Mouse (Mus musculus) lung, adult 2 months (tissue): ENCODE data around the gene Cideb. TPM values are rescaled to one million over a fixed set of nuclear protein-coding genes. Genes with fewer than 3 reads are reported as not detected.
"Not testable (repeated sequence)": the region's sequence is repeated elsewhere in the genome, so short reads cannot be mapped to it uniquely, and the experiment has no call there.

ENCODE experiments used
- DNase-seq: peaks from one replicate; pipeline ENCODE4 v3.0.0; 2022
- H3K4me1 ChIP-seq: fragments of 200-500 bp; 2 replicates; pipeline ENCODE4 v1.6.1; 2011; ENCODE audit warnings: low read length; ENCODE audit not compliant: control insufficient read depth, insufficient read depth
- H3K4me3 ChIP-seq: fragments of 200-500 bp; replicated peaks from 2 replicates; pipeline ENCODE3; 2011; ENCODE audit warnings: low read depth, mild to moderate bottlenecking, control low read depth, low read length; ENCODE audit errors: extremely low read depth
- CTCF ChIP-seq: fragments of 200-500 bp; IDR thresholded peaks from 2 replicates; pipeline ENCODE4 v1.5.1; 2011; ENCODE audit warnings: mild to moderate bottlenecking, low read length, control low read depth; ENCODE audit not compliant: insufficient read depth
- POLR2A ChIP-seq: fragments of 200-500 bp; IDR thresholded peaks from 2 replicates; pipeline ENCODE4 v1.6.1; 2011; ENCODE audit warnings: low read depth, mild to moderate bottlenecking, control low read depth, low read length, borderline replicate concordance; ENCODE audit errors: extremely low read depth
- WGBS: fragments of 180-500 bp; shearing (Covaris S2); methylation state at CpG from one replicate; pipeline ENCODE4 v1.1.7; 2018; 5-methylcytosine and 5-hydroxymethylcytosine counted together
- polyA plus RNA-seq: library from polyadenylated mRNA; depleted of rRNA; stranded (reverse); fragments of >200 nt; gene quantifications from 2 replicates; pipeline ENCODE4 v1.2.3, GENCODE M21; 2012

The Cideb gene
- polyA plus RNA-seq, 1 experiment = 4.0 TPM

DNA sequence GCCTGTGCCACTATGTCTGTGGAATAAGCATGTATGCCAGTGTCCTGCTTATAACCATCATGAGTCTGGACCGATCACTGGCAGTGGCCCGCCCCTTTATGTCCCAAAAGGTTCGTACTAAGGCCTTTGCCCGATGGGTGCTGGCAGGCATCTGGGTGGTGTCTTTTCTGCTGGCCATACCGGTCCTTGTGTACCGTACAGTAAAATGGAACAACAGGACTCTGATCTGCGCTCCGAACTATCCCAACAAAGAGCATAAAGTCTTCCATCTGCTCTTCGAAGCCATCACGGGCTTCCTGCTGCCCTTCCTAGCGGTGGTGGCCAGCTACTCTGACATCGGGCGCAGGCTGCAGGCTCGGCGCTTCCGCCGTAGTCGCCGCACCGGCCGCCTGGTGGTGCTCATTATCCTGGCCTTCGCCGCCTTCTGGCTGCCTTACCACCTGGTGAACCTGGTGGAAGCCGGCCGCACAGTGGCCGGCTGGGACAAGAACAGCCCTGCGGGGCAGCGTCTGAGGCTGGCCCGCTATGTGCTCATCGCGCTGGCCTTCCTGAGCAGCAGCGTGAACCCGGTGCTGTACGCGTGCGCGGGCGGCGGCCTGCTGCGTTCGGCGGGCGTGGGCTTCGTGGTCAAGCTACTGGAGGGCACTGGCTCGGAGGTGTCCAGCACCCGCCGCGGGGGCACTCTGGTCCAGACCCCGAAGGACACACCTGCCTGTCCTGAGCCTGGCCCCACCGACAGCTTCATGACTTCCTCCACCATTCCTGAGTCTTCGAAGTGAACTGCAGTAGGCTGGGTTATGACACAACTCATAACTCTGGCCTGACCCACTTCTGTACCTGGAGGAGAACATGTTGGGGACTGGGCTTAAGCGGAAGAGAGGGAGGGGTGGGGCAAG is 9.5 kb upstream of the Cideb start:
- WGBS = 13% methylated on average over 52 of the region's 52 CpGs
- TF ChIP-seq CTCF = 0 out of 2 replicates have a peak, but pooled peaks have one; percentile 9
- no peak for TF ChIP-seq POLR2A
- H3K4me3 ChIP-seq = peak overlapping the region; percentile 15
- H3K4me1 ChIP-seq = peaks cover 7% of the 10 kb centered on the region; the same call in 1 of the 2 replicates
- peak; percentile 63 for DNase-seq

DNA sequence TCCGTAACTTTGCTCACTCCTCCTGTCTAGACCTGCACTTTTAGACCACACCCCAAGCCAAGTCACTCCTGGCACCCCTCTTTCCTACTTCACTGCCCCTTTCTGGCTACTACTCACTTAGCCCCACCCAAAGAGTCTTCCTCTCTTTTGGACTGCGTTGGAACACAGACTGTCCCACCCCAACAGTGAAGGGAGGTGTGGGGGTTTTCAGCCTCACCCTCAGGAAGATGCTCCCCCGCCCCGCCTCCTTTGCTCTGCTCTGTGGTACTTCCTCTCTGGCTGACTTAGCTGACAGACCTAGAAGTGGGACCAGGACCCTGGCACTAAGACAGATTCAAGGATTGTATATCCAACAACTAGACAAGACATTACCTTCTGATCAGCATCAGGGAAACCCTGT is 7.4 kb upstream of the Cideb start, which contains the start of gene Ltb4r1:
Ltb4r1 (plus strand) TSS at position 267 of the 400 bp plus-strand sequence.
- TF ChIP-seq POLR2A (no peak), CTCF (no peak)
- 40% methylated on average over 4 of the region's 4 CpGs for WGBS
- DNase-seq = no peak
- H3K4me3 ChIP-seq = no peak within 1 kb of the TSS
- H3K4me1 ChIP-seq = peaks cover 12% of the 10 kb centered on the region; the same call in 1 of the 2 replicates

DNA sequence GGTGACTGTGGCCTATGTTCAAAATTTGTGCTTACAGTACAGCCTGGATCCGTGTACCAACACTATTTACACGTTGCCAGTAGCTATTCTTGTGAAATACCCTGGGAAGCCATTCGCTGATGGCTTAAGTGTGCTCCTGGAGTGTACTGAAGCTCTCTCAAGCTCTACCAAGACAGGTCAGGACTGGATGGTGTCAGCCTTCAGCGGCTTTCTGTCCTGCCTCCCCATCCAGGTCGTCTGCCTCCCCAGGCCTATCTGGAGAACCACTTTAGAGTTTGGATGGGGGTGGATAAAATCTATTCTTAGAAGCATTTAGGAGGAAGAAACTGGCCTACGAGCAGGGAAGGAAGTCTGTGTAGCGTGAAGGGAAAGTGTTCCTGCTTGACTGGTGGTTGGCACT is 4.9 kb upstream of the Cideb start:
- no peak overlapping the region for H3K4me3 ChIP-seq
- peaks cover 11% of the 10 kb centered on the region; the same call in 1 of the 2 replicates for H3K4me1 ChIP-seq
- TF ChIP-seq POLR2A = no peak
- WGBS = 28% methylated on average over 7 of the region's 7 CpGs
- peak; percentile 49 for DNase-seq

DNA sequence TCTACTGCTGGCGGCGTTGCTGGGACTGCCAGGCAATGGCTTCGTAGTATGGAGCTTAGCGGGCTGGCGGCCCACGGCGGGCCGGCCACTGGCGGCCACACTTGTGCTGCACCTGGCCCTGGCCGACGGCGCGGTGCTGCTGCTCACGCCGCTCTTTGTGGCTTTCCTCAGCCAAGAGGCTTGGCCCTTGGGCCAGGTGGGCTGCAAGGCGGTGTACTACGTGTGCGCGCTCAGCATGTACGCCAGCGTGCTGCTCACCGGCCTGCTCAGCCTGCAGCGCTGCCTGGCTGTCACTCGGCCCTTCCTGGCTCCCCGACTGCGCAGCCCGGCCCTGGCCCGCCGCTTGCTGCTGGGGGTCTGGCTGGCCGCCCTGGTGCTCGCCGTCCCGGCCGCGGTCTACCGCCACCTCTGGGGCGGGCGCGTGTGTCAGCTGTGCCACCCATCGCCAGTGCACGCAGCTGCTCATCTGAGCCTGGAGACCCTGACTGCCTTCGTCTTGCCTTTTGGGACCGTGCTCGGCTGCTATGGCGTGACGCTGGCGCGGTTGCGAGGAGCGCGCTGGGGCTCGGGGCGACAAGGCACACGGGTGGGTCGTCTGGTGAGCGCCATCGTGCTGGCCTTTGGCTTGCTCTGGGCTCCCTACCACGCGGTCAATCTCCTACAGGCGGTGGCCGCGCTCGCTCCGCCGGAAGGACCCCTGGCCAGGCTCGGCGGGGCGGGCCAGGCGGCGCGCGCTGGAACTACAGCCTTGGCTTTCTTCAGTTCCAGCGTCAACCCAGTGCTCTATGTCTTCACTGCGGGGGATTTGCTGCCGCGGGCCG is 4.0 kb upstream of the Cideb start:
- Histone ChIP-seq H3K4me1 (peaks cover 7% of the 10 kb centered on the region; the same call in 1 of the 2 replicates), H3K4me3 (peak overlapping the region; percentile 55)
- 2% methylated on average over 77 of the region's 77 CpGs for WGBS
- DNase-seq = peak; percentile 60
- TF ChIP-seq POLR2A = no peak
- TF ChIP-seq CTCF = no peak

DNA sequence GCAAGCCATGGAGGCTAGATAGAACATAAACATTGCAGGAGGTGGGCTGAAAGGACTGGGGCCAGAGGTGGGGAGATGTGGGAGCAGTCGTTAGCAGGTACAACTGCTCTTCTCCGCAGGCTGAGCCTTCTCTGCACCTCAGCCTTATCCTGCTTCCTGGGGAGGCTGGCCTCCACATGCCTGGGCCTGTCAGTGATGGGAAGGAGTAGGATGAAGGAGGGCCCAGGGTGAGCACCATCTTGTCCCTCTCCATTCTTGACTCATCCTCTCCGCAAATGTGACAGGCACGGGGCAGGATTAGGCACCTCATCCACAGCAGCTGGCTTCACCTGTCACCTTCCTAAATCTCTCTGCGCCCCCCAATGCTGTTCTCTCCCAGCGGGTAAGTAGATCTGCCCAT is 2.9 kb upstream of the Cideb start, which contains the start of gene Ltb4r2:
Ltb4r2 (plus strand) TSS at position 266 of the 400 bp plus-strand sequence.
- peak within 1 kb of the TSS; percentile 55 for H3K4me3 ChIP-seq
- TF ChIP-seq CTCF (no peak), POLR2A (no peak)
- no peak for DNase-seq
- H3K4me1 ChIP-seq = peaks cover 7% of the 10 kb centered on the region; the same call in 1 of the 2 replicates
- 89% methylated on average over 6 of the region's 6 CpGs for WGBS

DNA sequence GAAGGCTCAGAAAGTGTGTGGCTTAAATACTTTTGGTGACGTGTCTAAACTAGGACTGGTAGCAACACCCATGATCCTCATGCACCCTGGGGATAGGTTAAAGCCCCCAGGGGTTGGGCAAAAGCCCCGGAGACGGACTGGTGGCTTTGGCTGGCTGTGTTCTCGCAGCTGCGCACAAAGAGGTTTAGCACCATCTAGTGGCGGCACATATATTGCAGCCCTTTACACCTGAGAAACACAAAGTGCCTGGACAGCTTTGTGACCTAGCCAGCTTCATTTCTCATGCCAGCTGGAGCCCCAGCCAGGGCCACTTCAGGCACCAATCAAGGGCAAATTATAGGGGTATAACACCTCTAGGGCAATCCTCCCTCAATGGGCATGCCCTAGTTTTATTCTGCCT is 1.9 kb upstream of the Cideb start:
- H3K4me3 ChIP-seq = not testable (repeated sequence)

DNA sequence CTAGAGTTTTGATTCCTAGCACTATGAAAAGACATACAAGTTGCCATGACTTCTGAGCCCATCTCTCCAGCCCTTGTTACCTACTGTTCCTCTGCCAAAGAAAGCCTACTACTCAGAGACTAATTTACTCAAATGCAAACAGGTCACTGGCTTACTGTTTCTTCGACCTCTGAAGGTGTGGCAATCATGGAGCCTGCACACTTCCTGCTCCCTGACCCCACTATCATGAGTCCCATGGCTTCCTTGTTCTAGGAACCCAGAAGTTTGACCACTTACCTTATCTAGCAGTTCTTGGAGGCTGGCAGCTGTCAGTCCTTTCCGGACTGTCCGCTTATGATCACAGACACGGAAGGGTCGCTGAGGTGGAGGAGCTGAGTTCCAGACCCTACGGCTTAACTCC is 692 bp downstream of the Cideb start:
- no peak for DNase-seq
- WGBS = 47% methylated on average over 6 of the region's 6 CpGs
- H3K4me3 ChIP-seq = no peak overlapping the region
- no peak for TF ChIP-seq CTCF
- TF ChIP-seq POLR2A = no peak
- peaks cover 4% of the 10 kb centered on the region; the same call in 1 of the 2 replicates for H3K4me1 ChIP-seq

More for the DNA sequence above, 1.9 kb upstream of the Cideb start:
- H3K4me1 ChIP-seq = not testable (repeated sequence)
- TF ChIP-seq CTCF = peak; percentile 66
- WGBS = 0% methylated on average over 6 of the region's 6 CpGs
- DNase-seq = peak; percentile 88

DNA sequence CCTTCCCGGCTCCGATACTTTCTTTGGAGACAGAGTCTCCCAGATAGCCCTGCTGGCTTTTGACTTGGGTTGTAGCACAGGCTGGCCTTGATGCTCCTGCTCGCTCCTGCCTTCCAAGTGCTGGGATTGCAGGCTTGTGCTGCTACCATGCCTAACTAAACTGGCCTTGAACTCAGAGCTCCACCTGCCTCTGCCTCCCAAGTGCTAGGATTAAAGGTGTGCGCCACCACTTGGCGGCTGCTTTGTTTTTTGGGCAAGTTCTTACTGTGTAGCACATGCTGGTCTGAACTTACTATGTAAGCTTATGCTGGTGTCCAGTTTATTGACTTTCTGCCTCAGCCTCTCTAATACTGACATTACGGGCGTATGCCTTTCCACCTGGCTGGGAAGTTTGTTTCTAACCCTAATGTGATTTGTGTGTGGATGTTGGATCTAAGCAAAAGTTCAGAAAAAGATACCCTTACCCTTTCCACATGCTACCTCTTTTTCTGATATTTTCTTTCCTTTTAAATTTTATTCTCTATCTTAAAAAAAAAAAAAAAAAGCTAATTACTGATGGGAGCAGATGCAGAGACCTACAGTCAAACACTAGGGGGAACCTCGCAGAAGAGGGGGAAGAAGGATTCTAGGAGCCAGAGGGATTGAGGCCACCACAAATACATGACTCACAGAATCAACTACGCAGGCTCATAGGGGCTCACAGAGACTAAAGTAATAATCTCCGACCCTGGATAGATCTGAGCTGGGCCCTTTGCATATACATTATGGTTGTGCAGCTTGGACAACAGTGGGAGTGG is 11.0 kb downstream of the Cideb start:
- TF ChIP-seq CTCF (no peak), POLR2A (no peak)
- no peak for DNase-seq
- WGBS = 90% methylated on average over 10 of the region's 10 CpGs
- peaks cover 11% of the 10 kb centered on the region for H3K4me1 ChIP-seq
- no peak overlapping the region for H3K4me3 ChIP-seq

DNA sequence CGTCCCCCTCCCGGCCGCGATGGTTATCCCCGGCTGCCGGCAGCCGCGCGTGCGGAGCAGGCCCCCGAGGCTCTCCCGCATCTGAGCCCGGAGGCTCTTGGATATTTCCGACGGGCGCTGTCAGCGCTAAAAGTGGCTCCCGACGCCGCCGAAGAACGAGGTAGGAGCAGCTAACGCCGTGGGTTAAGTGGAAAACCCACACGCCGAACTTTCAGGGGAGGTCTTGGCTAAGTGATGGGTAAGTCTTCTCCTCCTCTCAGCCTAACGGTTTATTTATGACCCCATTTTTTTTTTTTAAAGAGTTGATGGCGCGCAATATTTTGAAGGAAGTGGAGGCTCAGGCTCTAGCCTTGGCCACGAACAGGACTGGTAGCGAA is 12.4 kb downstream of the Cideb start:
- peaks cover 11% of the 10 kb centered on the region for H3K4me1 ChIP-seq
- TF ChIP-seq CTCF (no peak), POLR2A (no peak)
- 0% methylated on average over 31 of the region's 31 CpGs for WGBS
- peak overlapping the region; percentile 86 for H3K4me3 ChIP-seq
- DNase-seq = no peak
